Mouse (Mus musculus): ENCODE data around the gene Foxp2.

The Foxp2 gene

GRCm38 (mm10) chr6:15121339-15121738 lies 220.2 kb downstream of the Foxp2 start:
- no peak for DNase-seq

- no peak for DNase-seq
Observed at GRCm38 (mm10) chr6:15130142-15130541, 229.0 kb downstream of the Foxp2 start.

GRCm38 (mm10) chr6:15142094-15142493 lies 240.9 kb downstream of the Foxp2 start:
- DNase-seq = no peak

GRCm38 (mm10) chr6:15151619-15152018 lies 250.5 kb downstream of the Foxp2 start:
- no peak for DNase-seq

GRCm38 (mm10) chr6:15163508-15164053 lies 262.4 kb downstream of the Foxp2 start:
- DNase-seq = no peak

GRCm38 (mm10) chr6:15176754-15177153 lies 275.6 kb downstream of the Foxp2 start:
- DNase-seq = no peak

GRCm38 (mm10) chr6:15192877-15193276 lies 291.7 kb downstream of the Foxp2 start:
- DNase-seq = no peak

GRCm38 (mm10) chr6:15242176-15242942 lies 341.2 kb downstream of the Foxp2 start:
- DNase-seq = no peak

GRCm38 (mm10) chr6:15257393-15257792 lies 356.2 kb downstream of the Foxp2 start:
- no peak for DNase-seq

GRCm38 (mm10) chr6:15257893-15258292 lies 356.7 kb downstream of the Foxp2 start:
- no peak for DNase-seq

- no peak for DNase-seq
Observed at GRCm38 (mm10) chr6:15268136-15268535, 367.0 kb downstream of the Foxp2 start.

GRCm38 (mm10) chr6:15285213-15285612 lies 384.1 kb downstream of the Foxp2 start:
- DNase-seq = no peak

GRCm38 (mm10) chr6:15294081-15294480 lies 392.9 kb downstream of the Foxp2 start:
- no peak for DNase-seq

- DNase-seq = no peak
Observed at GRCm38 (mm10) chr6:15299279-15299678, 398.1 kb downstream of the Foxp2 start.

- DNase-seq = no peak
Observed at GRCm38 (mm10) chr6:15310671-15311070, 409.5 kb downstream of the Foxp2 start.

- no peak for DNase-seq
Observed at GRCm38 (mm10) chr6:15316948-15317347, 415.8 kb downstream of the Foxp2 start.

- no peak for DNase-seq
Observed at GRCm38 (mm10) chr6:15318343-15318742, 417.2 kb downstream of the Foxp2 start.

- no peak for DNase-seq
Observed at GRCm38 (mm10) chr6:15321551-15321974, 420.4 kb downstream of the Foxp2 start.

- DNase-seq = no peak
Observed at GRCm38 (mm10) chr6:15323099-15323498, 421.9 kb downstream of the Foxp2 start.

GRCm38 (mm10) chr6:15347705-15348104 lies 446.6 kb downstream of the Foxp2 start:
- DNase-seq = no peak

GRCm38 (mm10) chr6:15355852-15356251 lies 454.7 kb downstream of the Foxp2 start:
- no peak for DNase-seq

GRCm38 (mm10) chr6:15370281-15370680 lies 469.1 kb downstream of the Foxp2 start:
- no peak for DNase-seq

GRCm38 (mm10) chr6:15370827-15371226 lies 469.7 kb downstream of the Foxp2 start:
- no peak for DNase-seq

GRCm38 (mm10) chr6:15373621-15374020 lies 472.5 kb downstream of the Foxp2 start:
- DNase-seq = no peak

- DNase-seq = no peak
Observed at GRCm38 (mm10) chr6:15378261-15378660, 477.1 kb downstream of the Foxp2 start.
